ENCODE assay signal across 18 mouse cellular contexts in the genomic region with DNA sequence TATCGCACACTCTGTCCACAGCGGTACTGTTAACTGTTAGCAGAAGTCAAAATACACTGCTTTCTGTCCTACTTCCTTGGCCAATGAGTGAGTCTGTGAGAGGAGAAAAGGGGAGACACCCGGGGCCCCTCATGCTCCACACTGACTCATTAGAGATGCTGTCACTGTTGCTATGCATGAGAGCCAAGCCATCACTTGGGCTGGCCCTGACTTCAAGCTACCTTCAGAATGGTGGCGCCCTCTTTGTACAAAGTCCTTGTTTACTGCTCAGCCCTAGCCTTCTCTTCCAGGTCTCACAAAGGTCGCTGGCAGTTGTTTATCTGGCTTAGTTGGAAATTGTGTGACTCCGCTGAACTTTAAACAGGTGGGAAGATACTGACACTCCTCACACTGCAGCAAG.
A peak's percentile ranks its signal among the peaks of the same experiment; 100 is the strongest.
DNase-seq lines count a peak whose midpoint lies in the region; ATAC-seq and TF ChIP-seq lines count a peak whose summit lies in the region.
"Had no signal": no experiment of that assay in that cellular context is flagged by ENCODE, and none has a peak within 500 bp of the region (broad histone marks: within the 10 kb centered on the region; RNA-seq: fewer than 3 reads in every experiment).

No protein-coding gene starts in this region.

- peak; percentile 29 to 38 for DNase-seq in B cell, adult 2 months
- DNase-seq in left cerebral cortex, adult 9 months (ENCODE audit: low spot score in 2 of 2), result no peak
- DNase-seq in layer of hippocampus, adult 8-10 months (ENCODE audit: low spot score in 2 of 2), result no peak
- no peak for DNase-seq in embryonic facial prominence, embryonic 10.5 days (ENCODE audit: low spot score)
- DNase-seq: adrenal gland, postnatal 25 days; cerebellum, adult 2 months; gastrocnemius, postnatal 36 days; midbrain, embryonic 14.5 days; thymus, postnatal 4 days had no signal

- peak overlapping the region; percentile 91 for H3K27ac ChIP-seq in intestine, embryonic 15.5 days
- H3K27ac ChIP-seq in embryonic facial prominence, embryonic 10.5 days (replicated peaks), result no peak overlapping the region
- H3K27ac ChIP-seq: embryonic facial prominence, embryonic 15.5 days; forebrain, embryonic 12.5 days; limb, embryonic 12.5 days had no signal

- H3K79me2 ChIP-seq in myocyte (ENCODE audit: control insufficient read depth, insufficient read depth), result no peaks in the 10 kb centered on the region

- peak overlapping the region; percentile 49 for H3K4me2 ChIP-seq in intestine, embryonic 15.5 days (replicated peaks)
- peak overlapping the region; percentile 73 for H3K4me2 ChIP-seq in myocyte (ENCODE audit: low read depth)
- H3K4me2 ChIP-seq: embryonic facial prominence, embryonic 15.5 days; forebrain, embryonic 12.5 days; limb, embryonic 12.5 days; lung, embryonic 15.5 days had no signal

- no peak for TF ChIP-seq POLR2A in myocyte (IDR thresholded peaks at IDR 0.05; ENCODE audit: insufficient read length, low read depth)

- ATAC-seq in CD4-positive, CD25-positive, alpha-beta regulatory T cell, adult 4 months, result peak; percentile 40
- ATAC-seq in intestine, embryonic 15.5 days, result peak; percentile 74
- ATAC-seq in granulocyte monocyte progenitor cell, adult 5-6 weeks (replicated peaks; ENCODE audit: poor library complexity, severe bottlenecking), result no peak

- no peak overlapping the region for H3ac ChIP-seq in myocyte (ENCODE audit: control insufficient read depth, insufficient read length)

- 67% methylated on average over 6 of the region's 6 CpGs for WGBS in intestine, embryonic 15.5 days
- 84% methylated on average over 6 of the region's 6 CpGs for WGBS in embryonic facial prominence, embryonic 10.5 days

- no peak overlapping the region for H3K9ac ChIP-seq in intestine, embryonic 15.5 days
- H3K9ac ChIP-seq: embryonic facial prominence, embryonic 15.5 days; forebrain, embryonic 12.5 days; limb, embryonic 12.5 days; lung, embryonic 15.5 days had no signal

- no peak overlapping the region for H3K4me3 ChIP-seq in intestine, embryonic 15.5 days (replicated peaks)
- no peak overlapping the region for H3K4me3 ChIP-seq in myocyte
- no peak overlapping the region for H3K4me3 ChIP-seq in embryonic facial prominence, embryonic 10.5 days
- H3K4me3 ChIP-seq: embryonic facial prominence, embryonic 15.5 days; forebrain, embryonic 12.5 days; limb, embryonic 12.5 days; lung, embryonic 15.5 days had no signal

- no peaks in the 10 kb centered on the region for H3K36me3 ChIP-seq in intestine, embryonic 15.5 days
- no peaks in the 10 kb centered on the region for H3K36me3 ChIP-seq in myocyte (ENCODE audit: control insufficient read depth, insufficient read depth)
- no peaks in the 10 kb centered on the region for H3K36me3 ChIP-seq in embryonic facial prominence, embryonic 10.5 days (replicated peaks)
- H3K36me3 ChIP-seq: embryonic facial prominence, embryonic 15.5 days; forebrain, embryonic 12.5 days; limb, embryonic 12.5 days; lung, embryonic 15.5 days had no signal

- peaks cover 35% of the 10 kb centered on the region for H3K4me1 ChIP-seq in intestine, embryonic 15.5 days (replicated peaks)
- peaks cover 33% of the 10 kb centered on the region for H3K4me1 ChIP-seq in embryonic facial prominence, embryonic 10.5 days

- H3K27me3 ChIP-seq in intestine, embryonic 15.5 days (replicated peaks), result no peaks in the 10 kb centered on the region
- no peaks in the 10 kb centered on the region for H3K27me3 ChIP-seq in myocyte (ENCODE audit: control insufficient read depth, insufficient read depth, insufficient read length)
- no peaks in the 10 kb centered on the region for H3K27me3 ChIP-seq in embryonic facial prominence, embryonic 10.5 days (replicated peaks; ENCODE audit: low read depth, poor library complexity, severe bottlenecking)
- H3K27me3 ChIP-seq: embryonic facial prominence, embryonic 15.5 days; forebrain, embryonic 12.5 days; limb, embryonic 12.5 days; lung, embryonic 15.5 days; Patski had no signal

- no peaks in the 10 kb centered on the region for H3K9me3 ChIP-seq in intestine, embryonic 15.5 days
- no peaks in the 10 kb centered on the region for H3K9me3 ChIP-seq in embryonic facial prominence, embryonic 10.5 days
- H3K9me3 ChIP-seq: embryonic facial prominence, embryonic 15.5 days; forebrain, embryonic 12.5 days; limb, embryonic 12.5 days; lung, embryonic 15.5 days had no signal

TF ChIP-seq in myocyte, 11 proteins besides CTCF, POLR2A, EP300 and RAD21:
- no peak for TF ChIP-seq CEBPB (IDR thresholded peaks at IDR 0.05; ENCODE audit: insufficient read depth, poor library complexity, severe bottlenecking)
- no peak for TF ChIP-seq MYOG (IDR thresholded peaks at IDR 0.05; ENCODE audit: control insufficient read depth in 1 of 3, insufficient read depth in 1 of 3, insufficient read length in 2 of 3, low read depth in 2 of 3)
- no peak for TF ChIP-seq MYOD1 (IDR thresholded peaks at IDR 0.05; ENCODE audit: control insufficient read depth in 1 of 3, insufficient read length in 2 of 3, low read depth in 2 of 3)
- no peak for TF ChIP-seq TCF12 (IDR thresholded peaks at IDR 0.05; ENCODE audit: insufficient read depth, poor library complexity, severe bottlenecking)
- no peak for TF ChIP-seq MAX (IDR thresholded peaks at IDR 0.05; ENCODE audit: low read depth)
- TF ChIP-seq POLR2AphosphoS2 (IDR thresholded peaks at IDR 0.05; ENCODE audit: insufficient read length, low read depth), result no peak

Comparison
In these comparisons a context has a peak if more than half of its experiments do, and no peak if none do; other contexts are left out.
1. DNase-seq: peak in B cell, adult 2 months (2 of 2); none in left cerebral cortex, adult 9 months (0 of 2), layer of hippocampus, adult 8-10 months (0 of 2) and embryonic facial prominence, embryonic 10.5 days (single experiment).